Mouse (Mus musculus) stomach, postnatal 0 days (tissue): ENCODE data around the gene Ptpn14. TPM values are rescaled to one million over a fixed set of nuclear protein-coding genes. Genes with fewer than 3 reads are reported as not detected.

Experiments
- ATAC-seq: fragments of 200-750 bp; cut with Nextera tagmentation; 2 replicates; pipeline ENCODE4 v1.8.0; 2017; ENCODE audit not compliant: low FRiP score, low TSS enrichment
- DNase-seq: peaks from one replicate; pipeline ENCODE4 v3.0.0-alpha.2; 2016; ENCODE audit warnings: low spot score
- H3K27ac ChIP-seq: fragments of 300-500 bp; sonication (generic); replicated peaks from 2 replicates; pipeline ENCODE4 v1.5.1; 2014; ENCODE audit warnings: mild to moderate bottlenecking, control low read depth
- H3K27me3 ChIP-seq: fragments of 300-500 bp; sonication (generic); 2 replicates; pipeline ENCODE4 v1.6.1; 2014; ENCODE audit warnings: low read length; ENCODE audit not compliant: control insufficient read depth, insufficient read depth
- H3K36me3 ChIP-seq: fragments of 300-500 bp; sonication (generic); 2 replicates; pipeline ENCODE4 v1.6.1; 2014; ENCODE audit warnings: low read length, mixed read lengths; ENCODE audit not compliant: control insufficient read depth, insufficient read depth
- H3K4me1 ChIP-seq: fragments of 300-500 bp; sonication (generic); replicated peaks from 2 replicates; pipeline ENCODE4 v1.6.1; 2014; ENCODE audit warnings: antibody characterized with exemption; ENCODE audit not compliant: control insufficient read depth, insufficient read depth
- H3K4me2 ChIP-seq: fragments of 300-500 bp; sonication (generic); replicated peaks from 2 replicates; pipeline ENCODE4 v1.6.1; 2014; ENCODE audit warnings: low read depth, mild to moderate bottlenecking, control low read depth, moderate library complexity
- H3K4me3 ChIP-seq: fragments of 300-500 bp; sonication (generic); 2 replicates; pipeline ENCODE4 v1.5.1; 2014; ENCODE audit warnings: low read depth, low read length, control low read depth
- H3K9ac ChIP-seq: fragments of 300-500 bp; sonication (generic); 2 replicates; pipeline ENCODE4 v1.6.1; 2014; ENCODE audit warnings: mild to moderate bottlenecking, low read length, control low read depth, mixed read lengths
- H3K9me3 ChIP-seq: fragments of 300-500 bp; sonication (generic); 2 replicates; pipeline ENCODE4 v1.6.1; 2016; ENCODE audit warnings: low read length; ENCODE audit not compliant: control insufficient read depth
- CTCF ChIP-seq: IDR thresholded peaks from 2 replicates; pipeline ENCODE4 v1.5.1; 2016; ENCODE audit warnings: antibody characterized with exemption, low read depth, mild to moderate bottlenecking, moderate library complexity
- EP300 ChIP-seq: optimal IDR thresholded peaks from 2 replicates; pipeline ENCODE3; 2016; ENCODE audit warnings: antibody characterized with exemption
- WGBS: fragments of 180-500 bp; shearing (Covaris S2); extraction: QIAGEN DNeasy Blood & Tissue Kit; methylation state at CpG from one replicate; pipeline ENCODE4 v1.1.7; 2014; 5-methylcytosine and 5-hydroxymethylcytosine counted together
- polyA plus RNA-seq: library from polyadenylated mRNA; unstranded; fragments of >200 nt; fragmentation: Nextera tagmentation; extraction: Ambion mirVana; gene quantifications from 2 replicates; pipeline ENCODE4 v1.2.1, GENCODE M21; 2015

Ptpn14 gene
- polyA plus RNA-seq, 1 experiment from 2014 or later = 4.5 TPM

DNA sequence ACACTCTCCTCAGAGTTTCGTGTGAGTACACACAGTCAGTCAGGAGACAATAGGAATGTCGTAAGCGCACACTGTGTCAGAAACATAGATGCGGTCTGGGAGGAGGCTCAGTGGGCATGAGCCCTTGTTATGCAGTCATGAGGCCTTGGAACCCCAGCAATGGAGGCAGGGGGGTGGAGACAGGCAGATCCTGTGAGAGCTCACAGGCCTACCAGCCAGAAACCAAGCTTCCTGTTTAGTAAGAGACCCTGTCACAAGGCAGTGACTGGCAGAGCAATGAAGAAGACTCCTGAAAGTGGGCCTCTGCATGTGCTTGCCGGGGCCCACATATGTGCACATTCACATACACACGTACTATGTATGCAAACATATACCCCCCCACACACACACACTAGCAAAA is 79.9 kb downstream of the Ptpn14 start:
- no peak overlapping the region for H3K4me2 ChIP-seq
- H3K36me3 ChIP-seq = 0 out of 2 replicates have a peak, but pooled peaks cover 3% of the 10 kb centered on the region
- H3K27ac ChIP-seq = no peak overlapping the region
- H3K9me3 ChIP-seq = no peaks in the 10 kb centered on the region
- 0 out of 2 replicates have a peak, but pooled peaks cover 7% of the 10 kb centered on the region for H3K4me1 ChIP-seq
- H3K27me3 ChIP-seq = no peaks in the 10 kb centered on the region
- DNase-seq (no peak), ATAC-seq (no peak)
- WGBS = 91% methylated on average over 6 of the region's 6 CpGs
- H3K4me3 ChIP-seq = no peak overlapping the region
- TF ChIP-seq EP300 = no peak
- TF ChIP-seq CTCF = no peak
- no peak overlapping the region for H3K9ac ChIP-seq

GRCm38 (mm10) chr1:189808453-189808852 is 80.4 kb downstream of the Ptpn14 start:
- TF ChIP-seq EP300 (no peak), CTCF (no peak)
- H3K9me3 ChIP-seq = no peaks in the 10 kb centered on the region
- ATAC-seq (no peak), DNase-seq (no peak)
- no peak overlapping the region for H3K4me3 ChIP-seq
- no peak overlapping the region for H3K9ac ChIP-seq
- H3K4me1 ChIP-seq = 0 out of 2 replicates have a peak, but pooled peaks cover 7% of the 10 kb centered on the region
- WGBS = 54% methylated on average over 2 of the region's 2 CpGs
- H3K36me3 ChIP-seq = 0 out of 2 replicates have a peak, but pooled peaks cover 3% of the 10 kb centered on the region
- no peaks in the 10 kb centered on the region for H3K27me3 ChIP-seq
- H3K27ac ChIP-seq = no peak overlapping the region
- no peak overlapping the region for H3K4me2 ChIP-seq

DNA sequence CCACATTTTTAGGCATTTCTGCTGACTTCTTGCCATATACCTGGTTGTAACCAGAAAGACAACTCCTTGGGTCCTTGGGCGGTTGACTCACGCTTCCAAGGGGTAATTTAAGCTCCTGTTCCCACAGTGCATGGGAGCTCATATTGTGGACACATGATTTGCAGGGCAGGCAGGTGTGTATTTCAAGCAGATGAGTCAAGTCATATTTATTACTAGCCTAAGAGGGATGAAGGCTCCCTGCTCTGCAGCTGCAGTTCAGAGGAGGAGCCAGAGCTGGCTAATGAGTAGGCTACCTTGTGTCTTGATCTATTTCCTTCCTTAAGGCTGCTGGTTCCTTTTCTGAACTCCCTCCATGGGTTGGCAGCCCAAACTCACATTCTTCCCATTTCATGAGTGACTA is 83.7 kb downstream of the Ptpn14 start:
- Histone ChIP-seq H3K27me3 (no peaks in the 10 kb centered on the region), H3K9me3 (no peaks in the 10 kb centered on the region), H3K4me3 (no peak overlapping the region), H3K4me2 (no peak overlapping the region), H3K9ac (no peak overlapping the region), H3K27ac (no peak overlapping the region), H3K4me1 (0 out of 2 replicates have a peak, but pooled peaks cover 7% of the 10 kb centered on the region), H3K36me3 (0 out of 2 replicates have a peak, but pooled peaks cover 3% of the 10 kb centered on the region)
- no peak for TF ChIP-seq EP300
- no peak for TF ChIP-seq CTCF
- 63% methylated on average over 2 of the region's 2 CpGs for WGBS
- ATAC-seq = peak; percentile 24; the same call in 1 of the 2 replicates
- no peak for DNase-seq

- no peaks in the 10 kb centered on the region for H3K9me3 ChIP-seq
- 53% methylated on average over 4 of the region's 4 CpGs for WGBS
- DNase-seq = no peak
- H3K36me3 ChIP-seq = no peaks in the 10 kb centered on the region
- H3K4me3 ChIP-seq = no peak overlapping the region
- H3K9ac ChIP-seq = no peak overlapping the region
- no peak for ATAC-seq
- H3K27me3 ChIP-seq = no peaks in the 10 kb centered on the region
- 0 out of 2 replicates have a peak, but pooled peaks cover 5% of the 10 kb centered on the region for H3K4me1 ChIP-seq
- peak overlapping the region; percentile 75 for H3K27ac ChIP-seq
- TF ChIP-seq EP300 (no peak), CTCF (no peak)
- no peak overlapping the region for H3K4me2 ChIP-seq
Observed at GRCm38 (mm10) chr1:189814385-189814784, 86.3 kb downstream of the Ptpn14 start.

DNA sequence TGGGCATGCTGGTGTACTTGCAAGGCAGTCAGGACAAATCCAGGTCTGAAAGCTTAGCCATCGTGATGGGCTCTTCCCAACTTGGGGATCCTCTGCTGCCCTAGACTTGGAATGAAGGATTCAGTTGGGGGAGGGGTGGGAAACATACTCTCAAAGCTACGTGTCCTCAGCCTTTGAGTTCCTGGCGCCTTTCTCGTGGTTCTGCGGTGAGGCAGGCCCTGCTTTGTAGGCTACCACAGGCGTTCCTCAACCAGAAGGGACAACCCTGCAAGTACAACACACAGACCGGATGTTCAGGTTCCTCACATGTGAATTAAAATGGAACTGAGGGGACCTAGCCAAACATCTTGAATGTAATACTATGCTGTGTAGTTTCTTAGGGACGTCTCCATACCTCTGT is 89.0 kb downstream of the Ptpn14 start:
- H3K4me2 ChIP-seq = no peak overlapping the region; the same call in 1 of the 2 replicates
- no peak for TF ChIP-seq EP300
- TF ChIP-seq CTCF = no peak
- H3K27me3 ChIP-seq = no peaks in the 10 kb centered on the region
- H3K9me3 ChIP-seq = no peaks in the 10 kb centered on the region
- DNase-seq (no peak), ATAC-seq (no peak)
- no peak overlapping the region for H3K9ac ChIP-seq
- peaks cover 5% of the 10 kb centered on the region; the same call in 1 of the 2 replicates for H3K4me1 ChIP-seq
- WGBS = 58% methylated on average over 8 of the region's 8 CpGs
- peak overlapping the region; percentile 86 for H3K27ac ChIP-seq
- H3K4me3 ChIP-seq = no peak overlapping the region
- no peaks in the 10 kb centered on the region for H3K36me3 ChIP-seq

DNA sequence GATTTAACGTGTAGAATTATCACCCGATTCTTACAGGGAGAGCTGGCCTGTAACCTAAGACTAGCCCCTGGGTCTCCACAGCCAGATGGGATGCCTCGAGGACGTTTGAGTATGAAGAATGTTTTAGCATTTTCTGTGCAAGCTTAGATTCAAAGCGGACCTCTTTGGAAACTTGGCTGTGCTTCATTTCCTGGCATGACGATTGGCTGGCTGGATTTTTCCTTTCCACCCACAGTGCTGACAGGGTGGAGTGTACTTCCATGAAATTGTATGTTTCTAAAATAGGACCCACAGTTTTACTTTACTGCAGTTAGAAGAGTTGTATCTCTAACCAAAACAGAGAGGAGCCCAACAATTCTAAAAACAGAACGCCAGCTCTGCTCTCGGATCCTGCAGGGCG is 89.7 kb downstream of the Ptpn14 start:
- peak overlapping the region; percentile 86 for H3K27ac ChIP-seq

More for the DNA sequence above, 89.7 kb downstream of the Ptpn14 start:
- DNase-seq = no peak
- WGBS = 37% methylated on average over 9 of the region's 9 CpGs
- Histone ChIP-seq H3K4me2 (no peak overlapping the region; the same call in 1 of the 2 replicates), H3K36me3 (no peaks in the 10 kb centered on the region), H3K4me3 (no peak overlapping the region), H3K9ac (no peak overlapping the region), H3K9me3 (no peaks in the 10 kb centered on the region), H3K4me1 (peaks cover 2% of the 10 kb centered on the region; the same call in 1 of the 2 replicates), H3K27me3 (no peaks in the 10 kb centered on the region)
- ATAC-seq = no peak; the same call in 1 of the 2 replicates
- TF ChIP-seq CTCF (no peak), EP300 (no peak)
